Mouse (Mus musculus) neural tube, embryonic 14.5 days (tissue): Measurements from ENCODE around the gene Elovl6. TPM values are rescaled to one million over a fixed set of nuclear protein-coding genes. Genes with fewer than 3 reads are reported as not detected.

Experiments used
- ATAC-seq: fragments of 200-750 bp; cut with Nextera tagmentation; 2 replicates; pipeline ENCODE4 v1.8.0; 2017; ENCODE audit warnings: low read depth, mild to moderate bottlenecking, moderate TSS enrichment, moderate library complexity
- H3K27ac ChIP-seq: fragments of 300-500 bp; sonication (generic); 2 replicates; pipeline ENCODE4 v1.5.1; 2014; ENCODE audit warnings: low read depth, mild to moderate bottlenecking, control low read depth, low read length, moderate library complexity, mixed read lengths
- H3K27me3 ChIP-seq: fragments of 300-500 bp; sonication (generic); 2 replicates; pipeline ENCODE4 v1.6.1; 2014; ENCODE audit warnings: low read length; ENCODE audit not compliant: control insufficient read depth, insufficient read depth
- H3K36me3 ChIP-seq: fragments of 300-500 bp; sonication (generic); 2 replicates; pipeline ENCODE4 v1.6.1; 2014; ENCODE audit warnings: low read length, mixed read lengths; ENCODE audit not compliant: control insufficient read depth, insufficient read depth
- H3K4me1 ChIP-seq: fragments of 300-500 bp; sonication (generic); 2 replicates; pipeline ENCODE4 v1.6.1; 2014; ENCODE audit warnings: low read length; ENCODE audit not compliant: control insufficient read depth, insufficient read depth
- H3K4me2 ChIP-seq: fragments of 300-500 bp; sonication (generic); 2 replicates; pipeline ENCODE4 v1.6.1; 2014; ENCODE audit warnings: mild to moderate bottlenecking, low read depth, low read length, control low read depth
- H3K4me3 ChIP-seq: fragments of 300-500 bp; sonication (generic); 2 replicates; pipeline ENCODE4 v1.5.1; 2014; ENCODE audit warnings: low read depth, low read length, control low read depth, mixed read lengths
- H3K9ac ChIP-seq: fragments of 300-500 bp; sonication (generic); replicated peaks from 2 replicates; pipeline ENCODE4 v1.6.1; 2014; ENCODE audit warnings: low read depth, mild to moderate bottlenecking, control low read depth, low read length, mixed read lengths
- H3K9me3 ChIP-seq: fragments of 300-500 bp; sonication (generic); 2 replicates; pipeline ENCODE4 v1.6.1; 2016; ENCODE audit warnings: low read length; ENCODE audit not compliant: control insufficient read depth
- WGBS: fragments of 180-500 bp; shearing (Covaris S2); extraction: QIAGEN DNeasy Blood & Tissue Kit; methylation state at CpG from one replicate; pipeline ENCODE4 v1.1.7; 2014; 5-methylcytosine and 5-hydroxymethylcytosine counted together
- polyA plus RNA-seq: library from polyadenylated mRNA; unstranded; fragments of >200 nt; fragmentation: Nextera tagmentation; extraction: Ambion mirVana; gene quantifications from 2 replicates; pipeline ENCODE4 v1.2.1, GENCODE M21; 2014

Gene Elovl6
- polyA plus RNA-seq, 1 experiment from 2014 or later: 35.0 TPM

DNA sequence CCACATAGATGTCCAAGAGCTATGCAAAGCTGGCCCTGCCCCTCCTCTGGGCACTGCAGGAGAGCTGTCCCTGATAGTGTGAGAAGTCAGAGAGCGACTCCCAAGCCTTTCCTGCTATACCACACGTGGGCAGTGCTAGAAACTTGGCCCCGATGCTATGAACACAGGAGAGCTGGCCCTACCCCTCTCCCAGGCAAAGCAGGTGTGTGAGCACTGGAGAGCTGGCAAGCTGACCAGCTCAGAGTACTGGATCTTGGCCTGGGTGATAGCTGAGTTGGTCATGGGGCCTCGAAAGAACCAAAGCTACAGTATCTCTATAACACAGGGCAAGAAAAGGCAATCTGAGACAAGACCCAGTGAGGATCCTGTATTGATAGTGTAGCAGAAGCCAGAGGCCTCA is 124.4 kb downstream of the Elovl6 start:
- WGBS: 86% methylated on average over 4 of the region's 4 CpGs
- H3K9me3 ChIP-seq: no peaks in the 10 kb centered on the region

DNA sequence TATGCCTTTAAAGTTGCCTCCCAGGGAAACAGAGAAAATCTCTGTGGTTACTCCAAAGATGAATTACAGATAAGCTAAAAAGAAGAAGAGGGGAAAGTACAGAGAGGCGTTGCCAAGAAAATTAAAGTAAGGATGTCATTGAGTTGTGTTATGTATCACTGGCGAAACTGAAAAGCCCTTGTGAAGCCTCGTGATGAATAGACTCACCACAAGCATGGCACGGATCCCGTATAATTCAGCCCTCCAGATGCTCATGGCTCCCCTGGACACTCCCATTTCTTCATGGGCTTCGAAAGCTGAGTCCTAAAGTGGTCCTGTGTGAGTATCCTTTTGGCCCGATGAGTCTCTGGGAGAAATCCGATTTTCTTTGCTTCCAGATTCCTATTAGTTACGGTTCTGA is 125.1 kb downstream of the Elovl6 start:
- Histone ChIP-seq H3K9ac (no peak overlapping the region), H3K27me3 (no peaks in the 10 kb centered on the region), H3K36me3 (no peaks in the 10 kb centered on the region), H3K4me1 (no peaks in the 10 kb centered on the region), H3K9me3 (no peaks in the 10 kb centered on the region), H3K4me3 (no peak overlapping the region), H3K4me2 (no peak overlapping the region), H3K27ac (no peak overlapping the region)
- WGBS: 85% methylated on average over 9 of the region's 9 CpGs
- ATAC-seq: no peak

More for the DNA sequence above, 124.4 kb downstream of the Elovl6 start:
- Histone ChIP-seq H3K4me2 (no peak overlapping the region), H3K27ac (no peak overlapping the region), H3K9ac (no peak overlapping the region), H3K27me3 (no peaks in the 10 kb centered on the region), H3K36me3 (no peaks in the 10 kb centered on the region), H3K4me1 (no peaks in the 10 kb centered on the region), H3K4me3 (no peak overlapping the region)
- no peak for ATAC-seq

DNA sequence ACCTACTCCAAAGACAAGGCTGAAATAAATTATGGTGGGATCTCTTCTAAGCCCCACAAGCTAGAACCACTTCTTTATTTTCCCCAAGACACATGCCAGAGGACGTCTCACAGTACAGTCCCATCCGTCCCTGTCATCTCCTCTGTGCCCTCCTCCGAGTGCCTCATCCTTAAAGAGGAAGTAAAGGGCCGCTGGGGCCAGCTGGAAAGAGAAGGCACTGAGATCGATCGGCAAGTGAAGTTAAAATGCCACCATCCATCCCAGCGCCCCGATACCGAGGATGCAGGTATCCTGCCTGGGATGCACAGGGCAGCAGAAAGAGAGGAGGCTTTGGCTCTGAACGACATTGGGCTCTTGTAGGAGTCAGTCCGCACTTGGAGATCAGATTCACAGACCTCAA is 125.6 kb downstream of the Elovl6 start:
- WGBS: 90% methylated on average over 11 of the region's 11 CpGs
- Histone ChIP-seq H3K27ac (no peak overlapping the region), H3K4me3 (no peak overlapping the region), H3K4me1 (no peaks in the 10 kb centered on the region), H3K36me3 (no peaks in the 10 kb centered on the region), H3K9ac (no peak overlapping the region), H3K4me2 (no peak overlapping the region), H3K9me3 (no peaks in the 10 kb centered on the region), H3K27me3 (no peaks in the 10 kb centered on the region)
- ATAC-seq: no peak

DNA sequence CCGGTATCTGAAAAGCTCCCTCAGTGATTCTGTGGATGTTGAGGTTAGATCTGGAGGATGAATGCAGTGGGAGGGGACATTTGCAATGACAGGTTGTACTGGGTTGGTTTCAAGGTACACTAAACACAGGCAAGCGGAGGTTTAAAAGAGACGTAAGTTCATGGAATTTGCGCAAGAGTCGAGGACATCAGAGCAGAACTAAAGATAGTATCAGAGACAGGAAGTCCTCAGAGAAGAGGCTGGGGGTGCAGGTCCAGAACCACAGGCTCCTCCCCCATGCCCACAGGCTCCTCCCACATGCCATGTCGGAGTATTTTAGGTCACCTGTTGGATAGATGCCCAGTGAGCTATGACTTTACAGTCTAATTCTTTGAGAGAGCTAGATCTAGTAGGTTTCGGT is 126.6 kb downstream of the Elovl6 start:
- H3K27ac ChIP-seq: no peak overlapping the region
- no peaks in the 10 kb centered on the region for H3K27me3 ChIP-seq
- H3K9me3 ChIP-seq: no peaks in the 10 kb centered on the region
- H3K4me2 ChIP-seq: no peak overlapping the region
- ATAC-seq: no peak
- 97% methylated on average over 7 of the region's 7 CpGs for WGBS
- H3K36me3 ChIP-seq: no peaks in the 10 kb centered on the region
- H3K4me3 ChIP-seq: no peak overlapping the region
- no peak overlapping the region for H3K9ac ChIP-seq
- no peaks in the 10 kb centered on the region for H3K4me1 ChIP-seq

DNA sequence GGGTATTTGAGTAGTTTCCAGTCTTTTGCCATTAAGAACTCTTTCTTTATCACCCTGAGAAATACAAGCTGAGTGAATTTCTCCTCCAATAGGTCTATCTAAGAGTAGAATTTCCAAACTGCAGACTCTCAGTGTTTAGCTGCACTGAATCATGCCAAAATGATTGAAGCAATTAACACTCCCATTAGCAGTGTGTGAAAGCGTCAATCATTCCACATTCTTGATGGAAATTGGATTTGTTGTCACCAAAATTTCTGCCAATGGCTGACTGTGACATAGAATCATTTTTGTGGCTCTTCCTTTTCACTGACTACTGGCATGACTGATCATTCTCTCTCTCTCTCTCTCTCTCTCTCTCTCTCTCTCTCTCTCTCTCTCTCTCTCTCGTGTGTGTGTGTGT is 131.8 kb downstream of the Elovl6 start:
- Histone ChIP-seq H3K9ac (no peak overlapping the region), H3K4me1 (no peaks in the 10 kb centered on the region), H3K36me3 (no peaks in the 10 kb centered on the region), H3K27ac (no peak overlapping the region), H3K4me2 (no peak overlapping the region), H3K27me3 (no peaks in the 10 kb centered on the region), H3K9me3 (no peaks in the 10 kb centered on the region), H3K4me3 (no peak overlapping the region)
- ATAC-seq: no peak
- WGBS: 90% methylated on average over 2 of the region's 2 CpGs

DNA sequence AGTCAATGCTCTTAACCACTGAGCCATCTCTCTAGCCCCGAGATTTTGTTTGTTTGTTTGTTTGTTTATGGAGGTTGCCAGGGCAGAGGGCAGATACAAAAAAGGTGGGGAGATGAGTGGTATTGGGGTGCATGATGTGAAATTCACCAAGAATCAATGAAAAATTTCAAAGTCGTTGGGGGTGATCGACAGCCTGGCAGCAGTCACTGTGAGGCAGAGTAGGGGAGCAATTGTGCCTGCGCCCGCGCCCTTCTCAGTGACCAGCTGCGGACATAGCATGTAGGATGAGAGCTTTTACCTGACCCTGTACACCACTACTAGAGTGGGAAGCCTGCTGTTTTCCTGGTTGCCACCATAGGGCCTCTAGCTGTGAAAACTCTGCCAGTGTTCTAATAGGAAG is 143.8 kb downstream of the Elovl6 start:
- no peaks in the 10 kb centered on the region for H3K9me3 ChIP-seq
- no peaks in the 10 kb centered on the region for H3K27me3 ChIP-seq
- no peak for ATAC-seq
- whole genome bisulfite sequencing: 96% methylated on average over 7 of the region's 7 CpGs
- H3K27ac ChIP-seq: no peak overlapping the region
- H3K4me1 ChIP-seq: no peaks in the 10 kb centered on the region
- H3K4me2 ChIP-seq: no peak overlapping the region
- no peak overlapping the region for H3K9ac ChIP-seq
- H3K4me3 ChIP-seq: no peak overlapping the region
- no peaks in the 10 kb centered on the region for H3K36me3 ChIP-seq

DNA sequence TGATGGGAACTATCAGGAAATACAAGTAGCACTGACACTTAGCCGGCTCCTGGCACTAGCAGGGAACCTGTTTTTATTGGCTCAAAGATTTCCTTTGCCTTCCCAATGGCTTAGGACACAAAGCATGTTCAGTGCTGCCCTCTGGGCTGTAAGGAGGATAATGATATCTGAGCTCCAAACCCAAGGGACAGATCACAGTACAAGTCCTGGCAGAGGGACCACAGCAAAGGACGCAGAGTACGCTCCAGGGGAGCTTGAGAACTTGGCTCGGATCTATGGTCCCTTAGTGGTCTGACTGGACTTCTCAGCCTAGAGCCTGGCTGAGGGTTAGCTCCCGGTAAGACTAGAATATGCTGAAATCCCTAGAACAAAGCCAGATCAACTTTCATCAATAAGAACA is 148.1 kb downstream of the Elovl6 start:
- Histone ChIP-seq H3K27me3 (no peaks in the 10 kb centered on the region), H3K4me2 (no peak overlapping the region), H3K4me3 (no peak overlapping the region), H3K4me1 (no peaks in the 10 kb centered on the region), H3K9ac (no peak overlapping the region), H3K36me3 (no peaks in the 10 kb centered on the region), H3K9me3 (no peaks in the 10 kb centered on the region), H3K27ac (no peak overlapping the region)
- WGBS: 66% methylated on average over 5 of the region's 5 CpGs
- ATAC-seq: peak; percentile 34; the same call in 1 of the 2 replicates

DNA sequence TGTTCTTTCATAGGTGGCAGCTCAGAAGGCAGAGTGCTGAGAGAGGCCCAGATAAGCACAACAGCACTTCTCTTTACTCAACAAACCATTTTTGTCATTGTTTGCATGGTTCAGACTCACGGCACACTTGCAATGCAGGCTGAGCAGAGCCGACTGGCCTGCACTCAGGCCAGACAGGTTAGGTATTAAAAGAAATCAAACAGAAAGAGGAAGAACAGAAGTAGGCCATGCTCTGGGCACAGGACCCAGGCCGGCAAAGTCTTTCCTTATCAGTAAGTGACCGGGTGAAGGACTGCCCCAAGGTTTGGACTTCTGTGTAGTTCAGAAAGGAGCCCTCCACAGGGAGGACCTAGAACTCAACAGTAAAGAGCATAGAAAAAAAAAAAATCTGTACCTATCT is 149.7 kb downstream of the Elovl6 start:
- H3K9me3 ChIP-seq: no peaks in the 10 kb centered on the region
- H3K27ac ChIP-seq: no peak overlapping the region
- H3K4me1 ChIP-seq: no peaks in the 10 kb centered on the region
- no peak overlapping the region for H3K9ac ChIP-seq
- H3K27me3 ChIP-seq: no peaks in the 10 kb centered on the region
- WGBS: 87% methylated on average over 4 of the region's 4 CpGs
- no peak overlapping the region for H3K4me3 ChIP-seq
- H3K36me3 ChIP-seq: no peaks in the 10 kb centered on the region
- ATAC-seq: no peak
- no peak overlapping the region for H3K4me2 ChIP-seq

DNA sequence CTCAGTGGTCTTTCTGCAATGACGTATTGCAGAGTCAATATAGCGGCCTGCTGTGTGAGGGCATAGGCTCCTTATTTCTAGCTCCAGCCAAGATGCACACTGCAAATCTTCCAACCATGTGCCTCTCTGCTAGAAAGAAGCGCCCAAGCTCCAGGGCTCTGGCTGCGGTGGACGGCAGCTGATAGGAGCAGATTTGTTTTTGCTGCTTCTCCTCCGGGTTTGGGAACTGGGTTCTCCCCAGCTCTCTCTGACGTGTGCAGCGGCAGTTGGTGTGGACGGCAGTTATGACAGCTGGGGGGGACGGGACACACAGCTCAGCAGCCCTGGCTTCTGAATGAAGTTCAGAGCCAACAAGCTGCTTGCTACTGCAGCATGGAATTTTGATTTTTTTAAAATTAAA is 150.2 kb downstream of the Elovl6 start:
- H3K4me2 ChIP-seq: no peak overlapping the region
- ATAC-seq: no peak
- H3K27ac ChIP-seq: no peak overlapping the region
- no peaks in the 10 kb centered on the region for H3K36me3 ChIP-seq
- H3K4me1 ChIP-seq: no peaks in the 10 kb centered on the region
- no peaks in the 10 kb centered on the region for H3K27me3 ChIP-seq
- H3K4me3 ChIP-seq: no peak overlapping the region
- WGBS: 84% methylated on average over 10 of the region's 10 CpGs
- H3K9ac ChIP-seq: no peak overlapping the region
- H3K9me3 ChIP-seq: no peaks in the 10 kb centered on the region
